Mouse (Mus musculus): Measurements from ENCODE around the gene Zfp763. TPM values are rescaled to one million over a fixed set of nuclear protein-coding genes. Genes with fewer than 3 reads are reported as not detected.

Zfp763 gene
- polyA plus RNA-seq, 1 experiment from 2014 or later, result 11.1 TPM

DNA sequence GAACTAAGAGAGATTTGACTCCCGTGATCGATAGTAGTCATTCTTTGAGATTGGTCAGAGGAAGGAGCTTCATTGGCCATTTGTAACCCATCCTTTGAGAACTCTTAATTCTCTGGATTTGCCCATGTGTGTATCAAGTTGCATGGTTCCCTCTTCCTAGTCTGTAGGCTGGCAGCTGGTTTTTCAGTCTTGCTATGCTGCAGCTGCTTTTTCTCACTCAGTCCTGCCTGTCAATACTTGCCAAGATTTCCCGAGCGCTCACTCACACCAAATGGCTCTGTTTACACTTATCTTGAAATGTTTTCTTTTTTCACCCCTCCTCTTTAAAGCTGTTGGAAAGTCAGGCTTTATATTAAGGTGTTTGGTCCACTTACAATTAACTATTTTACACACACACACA lies 51.8 kb downstream of the Zfp763 start:
- H3K27me3 ChIP-seq (replicated peaks), result no peaks in the 10 kb centered on the region
- no peak for ATAC-seq
- H3K9me3 ChIP-seq, result no peaks in the 10 kb centered on the region
- no peak overlapping the region for H3K9ac ChIP-seq
- H3K4me2 ChIP-seq (replicated peaks), result no peak overlapping the region
- H3K36me3 ChIP-seq, result peaks cover 18% of the 10 kb centered on the region; the same call in 1 of the 2 replicates
- H3K27ac ChIP-seq, result no peak overlapping the region
- H3K4me3 ChIP-seq (replicated peaks), result no peak overlapping the region
- WGBS, result 78% methylated on average over 4 of the region's 4 CpGs
- no peaks in the 10 kb centered on the region for H3K4me1 ChIP-seq (replicated peaks)

Other genes with a start within 250 kb of the Zfp763 start
- 26.7 and 28.9 TPM in 2 replicates for gene Zfp871, start 245.1 kb downstream of the Zfp763 start, polyA plus RNA-seq (2015; fragmentation: Nextera tagmentation; extraction: Ambion mirVana)
- gene Zfp811, start 223.5 kb downstream of the Zfp763 start, polyA plus RNA-seq (2015; fragmentation: Nextera tagmentation; extraction: Ambion mirVana), result 3.4 and 4.1 TPM in 2 replicates
- 9.9 and 10.5 TPM in 2 replicates for gene Zfp799, start 203.1 kb downstream of the Zfp763 start, polyA plus RNA-seq (2015; fragmentation: Nextera tagmentation; extraction: Ambion mirVana)
- gene Zfp870, start 141.8 kb downstream of the Zfp763 start, polyA plus RNA-seq (2015; fragmentation: Nextera tagmentation; extraction: Ambion mirVana), result 6.4 and 6.9 TPM in 2 replicates
- gene Cyp4f14, start 116.1 kb downstream of the Zfp763 start, polyA plus RNA-seq (2015; fragmentation: Nextera tagmentation; extraction: Ambion mirVana), result 2.7 and 2.9 TPM in 2 replicates
- gene Cyp4f13, start 86.0 kb downstream of the Zfp763 start, polyA plus RNA-seq (2015; fragmentation: Nextera tagmentation; extraction: Ambion mirVana), result 21.1 and 22.4 TPM in 2 replicates
- 10.0 and 10.7 TPM in 2 replicates for gene Zfp472, start 67.6 kb downstream of the Zfp763 start, polyA plus RNA-seq (2015; fragmentation: Nextera tagmentation; extraction: Ambion mirVana)
- 9.1 and 9.4 TPM in 2 replicates for gene Zfp952, start 40.3 kb downstream of the Zfp763 start, polyA plus RNA-seq (2015; fragmentation: Nextera tagmentation; extraction: Ambion mirVana)
- not detected in 2 replicates for gene 4921501E09Rik, start 34.7 kb upstream of the Zfp763 start, polyA plus RNA-seq (2015; fragmentation: Nextera tagmentation; extraction: Ambion mirVana)
- 4.1 and 7.8 TPM in 2 replicates for gene Zfp563, start 55.9 kb upstream of the Zfp763 start, polyA plus RNA-seq (2015; fragmentation: Nextera tagmentation; extraction: Ambion mirVana)
- gene Morc2b, start 106.3 kb upstream of the Zfp763 start, polyA plus RNA-seq (2015; fragmentation: Nextera tagmentation; extraction: Ambion mirVana), result 0.08 TPM in 1 of 2 replicates, not detected in the other
- gene Olfr55, start 135.0 kb upstream of the Zfp763 start, polyA plus RNA-seq (2015; fragmentation: Nextera tagmentation; extraction: Ambion mirVana), result 0.03 TPM in 1 of 2 replicates, not detected in the other
- not detected in 2 replicates for gene Olfr239, start 157.9 kb upstream of the Zfp763 start, polyA plus RNA-seq (2015; fragmentation: Nextera tagmentation; extraction: Ambion mirVana)
- not detected in 2 replicates for gene Olfr1564, start 188.3 kb upstream of the Zfp763 start, polyA plus RNA-seq (2015; fragmentation: Nextera tagmentation; extraction: Ambion mirVana)
- gene Zfp955a, start 221.7 kb upstream of the Zfp763 start, polyA plus RNA-seq (2015; fragmentation: Nextera tagmentation; extraction: Ambion mirVana), result 11.7 and 14.0 TPM in 2 replicates
- gene Olfr63, start 231.3 kb upstream of the Zfp763 start, polyA plus RNA-seq (2015; fragmentation: Nextera tagmentation; extraction: Ambion mirVana), result 0.03 TPM in 1 of 2 replicates, not detected in the other

All from intestine, embryonic 15.5 days (tissue).